Mouse (Mus musculus) limb, embryonic 13.5 days (tissue): ENCODE data around the gene Akirin2. TPM values are rescaled to one million over a fixed set of nuclear protein-coding genes. Genes with fewer than 3 reads are reported as not detected.
"Not testable (repeated sequence)": the region's sequence is repeated elsewhere in the genome, so short reads cannot be mapped to it uniquely, and the experiment has no call there.

Experiments
- ATAC-seq: fragments of 200-750 bp; cut with Nextera tagmentation; 2 replicates; pipeline ENCODE4 v1.8.0; 2017; ENCODE audit warnings: low read depth, moderate number of reproducible peaks, moderate TSS enrichment; ENCODE audit not compliant: low FRiP score
- H3K27ac ChIP-seq: fragments of 300-500 bp; sonication (generic); 2 replicates; pipeline ENCODE4 v1.5.1; 2015; ENCODE audit warnings: inconsistent platforms, mild to moderate bottlenecking, moderate library complexity
- H3K27me3 ChIP-seq: fragments of 300-500 bp; sonication (generic); 2 replicates; pipeline ENCODE4 v1.6.1; 2015; ENCODE audit warnings: mild to moderate bottlenecking, inconsistent platforms
- H3K36me3 ChIP-seq: fragments of 300-500 bp; sonication (generic); 2 replicates; pipeline ENCODE4 v1.6.1; 2015; ENCODE audit warnings: inconsistent platforms, mild to moderate bottlenecking, moderate library complexity
- H3K4me1 ChIP-seq: fragments of 300-500 bp; sonication (generic); 2 replicates; pipeline ENCODE4 v1.6.1; 2015; ENCODE audit warnings: inconsistent platforms
- H3K4me2 ChIP-seq: fragments of 300-500 bp; sonication (generic); replicated peaks from 2 replicates; pipeline ENCODE4 v1.6.1; 2015; ENCODE audit warnings: inconsistent platforms, mild to moderate bottlenecking, moderate library complexity
- H3K4me3 ChIP-seq: fragments of 300-500 bp; sonication (generic); 2 replicates; pipeline ENCODE4 v1.5.1; 2015; ENCODE audit warnings: moderate library complexity, mild to moderate bottlenecking, inconsistent platforms
- H3K9ac ChIP-seq: fragments of 300-500 bp; sonication (generic); 2 replicates; pipeline ENCODE4 v1.6.1; 2015; ENCODE audit warnings: mild to moderate bottlenecking, inconsistent platforms
- H3K9me3 ChIP-seq: fragments of 300-500 bp; sonication (generic); 2 replicates; pipeline ENCODE4 v1.6.1; 2016; ENCODE audit warnings: inconsistent platforms
- WGBS: fragments of 180-500 bp; shearing (Covaris S2); methylation state at CpG from one replicate; pipeline ENCODE4 v1.1.7; 2015; 5-methylcytosine and 5-hydroxymethylcytosine counted together
- polyA plus RNA-seq: library from polyadenylated mRNA; unstranded; fragments of >200 nt; fragmentation: Nextera tagmentation; extraction: Ambion mirVana; gene quantifications from 2 replicates; pipeline ENCODE4 v1.2.1, GENCODE M21; 2015

The Akirin2 gene
- polyA plus RNA-seq, 1 experiment from 2014 or later = 53.8 TPM

GRCm38 (mm10) chr4:34555604-34556003 lies 4.9 kb downstream of the Akirin2 start:
- 95% methylated on average over 3 of the region's 3 CpGs for WGBS
- H3K9ac ChIP-seq = no peak overlapping the region
- H3K4me3 ChIP-seq = no peak overlapping the region
- H3K9me3 ChIP-seq = no peaks in the 10 kb centered on the region
- H3K27ac ChIP-seq = no peak overlapping the region
- H3K4me1 ChIP-seq = peaks cover 41% of the 10 kb centered on the region
- no peak overlapping the region for H3K4me2 ChIP-seq
- no peak for ATAC-seq
- H3K36me3 ChIP-seq = peaks cover 9% of the 10 kb centered on the region; the same call in 1 of the 2 replicates
- no peaks in the 10 kb centered on the region for H3K27me3 ChIP-seq

GRCm38 (mm10) chr4:34556183-34556582 lies 5.4 kb downstream of the Akirin2 start:
- Histone ChIP-seq H3K4me2 (no peak overlapping the region), H3K4me3 (no peak overlapping the region), H3K9me3 (no peaks in the 10 kb centered on the region), H3K36me3 (peaks cover 9% of the 10 kb centered on the region; the same call in 1 of the 2 replicates), H3K27me3 (no peaks in the 10 kb centered on the region), H3K4me1 (peaks cover 41% of the 10 kb centered on the region), H3K9ac (no peak overlapping the region), H3K27ac (no peak overlapping the region)
- no peak for ATAC-seq

- no peak overlapping the region for H3K4me2 ChIP-seq
- no peak overlapping the region for H3K9ac ChIP-seq
- H3K27me3 ChIP-seq = no peaks in the 10 kb centered on the region
- 54% methylated on average over 4 of the region's 4 CpGs for WGBS
- no peak overlapping the region for H3K27ac ChIP-seq
- H3K36me3 ChIP-seq = peaks cover 21% of the 10 kb centered on the region
- no peak for ATAC-seq
- H3K9me3 ChIP-seq = no peaks in the 10 kb centered on the region
- no peak overlapping the region for H3K4me3 ChIP-seq
- peaks cover 18% of the 10 kb centered on the region for H3K4me1 ChIP-seq
Observed at GRCm38 (mm10) chr4:34560971-34561370, 10.2 kb downstream of the Akirin2 start.

- no peak for ATAC-seq
- H3K4me1 ChIP-seq = no peaks in the 10 kb centered on the region
- H3K27ac ChIP-seq = no peak overlapping the region
- 82% methylated on average over 6 of the region's 6 CpGs for WGBS
- peaks cover 65% of the 10 kb centered on the region for H3K36me3 ChIP-seq
- H3K9me3 ChIP-seq = no peaks in the 10 kb centered on the region
- H3K9ac ChIP-seq = no peak overlapping the region
- H3K4me2 ChIP-seq = no peak overlapping the region
- no peaks in the 10 kb centered on the region for H3K27me3 ChIP-seq
- no peak overlapping the region for H3K4me3 ChIP-seq
Observed at GRCm38 (mm10) chr4:34566226-34566625, 15.5 kb downstream of the Akirin2 start.

- no peaks in the 10 kb centered on the region for H3K27me3 ChIP-seq
- H3K4me3 ChIP-seq = no peak overlapping the region
- H3K27ac ChIP-seq = no peak overlapping the region
- 73% methylated on average over 2 of the region's 2 CpGs for WGBS
- H3K4me1 ChIP-seq = no peaks in the 10 kb centered on the region
- peaks cover 83% of the 10 kb centered on the region for H3K36me3 ChIP-seq
- no peak overlapping the region for H3K4me2 ChIP-seq
- no peak for ATAC-seq
- H3K9ac ChIP-seq = no peak overlapping the region
- no peaks in the 10 kb centered on the region for H3K9me3 ChIP-seq
Observed at GRCm38 (mm10) chr4:34572876-34573275, 22.1 kb downstream of the Akirin2 start.

- no peak for ATAC-seq
- Histone ChIP-seq H3K27ac (no peak overlapping the region), H3K9ac (no peak overlapping the region), H3K4me1 (no peaks in the 10 kb centered on the region), H3K4me2 (no peak overlapping the region), H3K9me3 (no peaks in the 10 kb centered on the region), H3K36me3 (peaks cover 86% of the 10 kb centered on the region), H3K27me3 (no peaks in the 10 kb centered on the region), H3K4me3 (no peak overlapping the region)
- WGBS = 93% methylated on average over 2 of the region's 2 CpGs
Observed at GRCm38 (mm10) chr4:34577028-34577427, 26.3 kb downstream of the Akirin2 start.

GRCm38 (mm10) chr4:34579215-34579614 lies 28.5 kb downstream of the Akirin2 start:
- ATAC-seq = no peak
- WGBS = 82% methylated on average over 1 of the region's 1 CpGs
- peaks cover 88% of the 10 kb centered on the region for H3K36me3 ChIP-seq

GRCm38 (mm10) chr4:34581489-34581888 lies 30.8 kb downstream of the Akirin2 start:
- not testable (repeated sequence) for H3K27ac ChIP-seq, H3K9ac ChIP-seq, H3K9me3 ChIP-seq, H3K27me3 ChIP-seq, H3K4me2 ChIP-seq, H3K4me1 ChIP-seq, ATAC-seq, H3K4me3 ChIP-seq
- peaks cover 79% of the 10 kb centered on the region for H3K36me3 ChIP-seq
- 88% methylated on average over 1 of the region's 1 CpGs for WGBS

More at GRCm38 (mm10) chr4:34579215-34579614, 28.5 kb downstream of the Akirin2 start:
- Histone ChIP-seq H3K27ac (no peak overlapping the region), H3K4me3 (no peak overlapping the region), H3K27me3 (no peaks in the 10 kb centered on the region), H3K9ac (no peak overlapping the region), H3K4me1 (no peaks in the 10 kb centered on the region), H3K9me3 (no peaks in the 10 kb centered on the region), H3K4me2 (no peak overlapping the region)

- no peaks in the 10 kb centered on the region for H3K27me3 ChIP-seq
- H3K4me2 ChIP-seq = no peak overlapping the region
- no peak overlapping the region for H3K9ac ChIP-seq
- H3K4me1 ChIP-seq = no peaks in the 10 kb centered on the region
- no peak overlapping the region for H3K27ac ChIP-seq
- no peak overlapping the region for H3K4me3 ChIP-seq
- WGBS = 79% methylated on average over 7 of the region's 7 CpGs
- H3K9me3 ChIP-seq = no peaks in the 10 kb centered on the region
- peaks cover 76% of the 10 kb centered on the region for H3K36me3 ChIP-seq
- ATAC-seq = no peak
Observed at GRCm38 (mm10) chr4:34581990-34582389, 31.3 kb downstream of the Akirin2 start.

- Histone ChIP-seq H3K27ac (no peak overlapping the region), H3K9me3 (no peaks in the 10 kb centered on the region), H3K4me3 (no peak overlapping the region), H3K9ac (no peak overlapping the region), H3K36me3 (peaks cover 76% of the 10 kb centered on the region), H3K27me3 (no peaks in the 10 kb centered on the region), H3K4me1 (no peaks in the 10 kb centered on the region), H3K4me2 (no peak overlapping the region)
- no peak for ATAC-seq
- WGBS = 77% methylated on average over 5 of the region's 5 CpGs
Observed at GRCm38 (mm10) chr4:34582476-34582875, 31.7 kb downstream of the Akirin2 start.

GRCm38 (mm10) chr4:34583427-34583826 lies 32.7 kb downstream of the Akirin2 start:
- H3K36me3 ChIP-seq = peaks cover 70% of the 10 kb centered on the region
- no peak overlapping the region for H3K27ac ChIP-seq
- no peak overlapping the region for H3K4me2 ChIP-seq
- H3K27me3 ChIP-seq = no peaks in the 10 kb centered on the region
- H3K4me1 ChIP-seq = no peaks in the 10 kb centered on the region
- H3K4me3 ChIP-seq = no peak overlapping the region
- ATAC-seq = no peak
- H3K9me3 ChIP-seq = no peaks in the 10 kb centered on the region
- 91% methylated on average over 3 of the region's 3 CpGs for WGBS
- H3K9ac ChIP-seq = no peak overlapping the region

- no peak for ATAC-seq
- Histone ChIP-seq H3K36me3 (peaks cover 61% of the 10 kb centered on the region), H3K27ac (no peak overlapping the region), H3K27me3 (no peaks in the 10 kb centered on the region), H3K4me2 (no peak overlapping the region), H3K4me1 (no peaks in the 10 kb centered on the region), H3K9me3 (no peaks in the 10 kb centered on the region), H3K9ac (no peak overlapping the region), H3K4me3 (no peak overlapping the region)
- WGBS = 77% methylated on average over 7 of the region's 7 CpGs
Observed at GRCm38 (mm10) chr4:34584871-34585607, 34.3 kb downstream of the Akirin2 start.

- Histone ChIP-seq H3K27ac (no peak overlapping the region), H3K36me3 (peaks cover 65% of the 10 kb centered on the region), H3K9me3 (no peaks in the 10 kb centered on the region), H3K9ac (no peak overlapping the region), H3K4me2 (no peak overlapping the region), H3K4me1 (no peaks in the 10 kb centered on the region), H3K27me3 (no peaks in the 10 kb centered on the region), H3K4me3 (no peak overlapping the region)
- no peak for ATAC-seq
- 96% methylated on average over 6 of the region's 6 CpGs for WGBS
Observed at GRCm38 (mm10) chr4:34603123-34603522, 52.4 kb downstream of the Akirin2 start.
